Mouse (Mus musculus): ENCODE data around the gene Cnnm3.

DNA sequence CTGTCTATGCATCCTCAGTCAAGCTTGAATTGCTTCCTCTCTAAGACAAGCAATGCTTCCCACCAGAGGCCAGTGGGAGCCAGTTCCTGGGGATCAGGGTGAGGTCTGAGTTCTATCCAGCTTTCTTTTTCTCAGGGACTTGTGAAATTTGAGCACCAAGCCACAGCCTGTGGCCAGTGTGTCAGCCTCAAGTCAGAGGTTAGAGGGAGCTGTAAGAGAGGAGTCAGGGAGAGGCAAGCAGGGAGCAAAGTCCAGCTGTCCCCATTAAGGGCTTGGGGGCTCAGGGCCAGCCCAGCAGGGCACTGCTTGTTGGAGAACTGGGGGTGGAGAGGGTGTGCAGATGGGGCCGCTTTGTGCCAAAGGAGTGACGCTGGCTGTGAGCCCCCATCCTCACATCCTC is 51.5 kb downstream of the Cnnm3 start:
- TF ChIP-seq POLR2A (IDR thresholded peaks at IDR 0.05; ENCODE audit: control insufficient read depth, low read depth, low read length) (no peak), CTCF (IDR thresholded peaks at IDR 0.05; ENCODE audit: control insufficient read depth, insufficient read depth, insufficient replicate concordance, low read depth, low read length) (no peak)

All from testis, adult 2 months (tissue).